ENCODE assay signal across 13 mouse cellular contexts in genomic region chr5:92218915-92219793, GRCm38 (mm10). TPM values are rescaled to one million over a fixed set of nuclear protein-coding genes. Genes with fewer than 3 reads are reported as not detected.
A peak's percentile ranks its signal among the peaks of the same experiment; 100 is the strongest.
DNase-seq lines count a peak whose midpoint lies in the region; ATAC-seq and TF ChIP-seq lines count a peak whose summit lies in the region.
"Had no signal": no experiment of that assay in that cellular context is flagged by ENCODE, and none has a peak within 500 bp of the region (broad histone marks: within the 10 kb centered on the region; RNA-seq: fewer than 3 reads in every experiment).

No protein-coding gene starts in this region.

- H3K4me1 ChIP-seq in CH12.LX (ENCODE audit: control insufficient read depth in 1 of 2, insufficient read depth in 2 of 2), result peaks cover 8 to 17% of the 10 kb centered on the region in 2 experiments; a peak in 3 of 4 replicates
- peaks cover 3% of the 10 kb centered on the region; the same call in 1 of the 2 replicates for H3K4me1 ChIP-seq in forebrain, embryonic 14.5 days (ENCODE audit: control insufficient read depth, insufficient read depth, low read length)
- peaks cover 6% of the 10 kb centered on the region; the same call in 1 of the 2 replicates for H3K4me1 ChIP-seq in midbrain, embryonic 11.5 days (ENCODE audit: control insufficient read depth, insufficient read depth, low read length)
- H3K4me1 ChIP-seq: limb, embryonic 15.5 days had no signal

- 36% methylated on average over 17 of the region's 17 CpGs for WGBS in forebrain, embryonic 14.5 days
- WGBS in midbrain, embryonic 11.5 days, result 34% methylated on average over 17 of the region's 17 CpGs

- H3K9ac ChIP-seq in CH12.LX (ENCODE audit: insufficient read depth, low read depth), result no peak overlapping the region
- no peak overlapping the region for H3K9ac ChIP-seq in forebrain, embryonic 14.5 days (ENCODE audit: low read length)
- H3K9ac ChIP-seq in midbrain, embryonic 11.5 days (ENCODE audit: low read length), result no peak overlapping the region; the same call in 1 of the 2 replicates
- H3K9ac ChIP-seq: heart, embryonic 13.5 days; limb, embryonic 15.5 days had no signal

- peak overlapping the region; percentile 23; the same call in 1 of the 2 replicates for H3K4me2 ChIP-seq in CH12.LX (ENCODE audit: insufficient read depth, low read depth, poor library complexity, severe bottlenecking)
- H3K4me2 ChIP-seq in forebrain, embryonic 14.5 days (ENCODE audit: low read length), result peak overlapping the region; percentile 14; the same call in 1 of the 2 replicates
- peak overlapping the region; percentile 12; the same call in 1 of the 2 replicates for H3K4me2 ChIP-seq in midbrain, embryonic 11.5 days
- H3K4me2 ChIP-seq: heart, embryonic 13.5 days; limb, embryonic 15.5 days had no signal

- in situ Hi-C loops in CH12.LX (cut with MboI; ENCODE audit: low pct_ligation_motif_present, low pct_unique_long_range_greater_than_20kb, low sequenced_read_pairs), result no loop called here

- TF ChIP-seq RAD21 in CH12.LX (IDR thresholded peaks at IDR 0.05; ENCODE audit: low read depth, low read length), result no peak

- H3K4me3 ChIP-seq in CH12.LX (replicated peaks in 1 of 3; ENCODE audit: low read depth in 2 of 3, low read length in 2 of 3, poor library complexity in 1 of 3), result no peak overlapping the region
- no peak overlapping the region for H3K4me3 ChIP-seq in forebrain, embryonic 14.5 days (ENCODE audit: low read depth, low read length)
- H3K4me3 ChIP-seq in midbrain, embryonic 11.5 days (ENCODE audit: low read depth, low read length), result no peak overlapping the region
- H3K4me3 ChIP-seq: heart, embryonic 13.5 days; limb, embryonic 15.5 days had no signal

- TF ChIP-seq EP300 in CH12.LX (IDR thresholded peaks at IDR 0.05; ENCODE audit: low read length), result no peak

- dilution Hi-C loops in CH12.LX (cut with MboI; ENCODE audit: extremely low pct_ligation_motif_present, extremely low pct_unique_long_range_greater_than_20kb, low sequenced_read_pairs), result no loop called here

- no peaks in the 10 kb centered on the region for H3K27me3 ChIP-seq in CH12.LX (replicated peaks)
- no peaks in the 10 kb centered on the region for H3K27me3 ChIP-seq in forebrain, embryonic 14.5 days (replicated peaks; ENCODE audit: control insufficient read depth, insufficient read depth, low read length)
- no peaks in the 10 kb centered on the region for H3K27me3 ChIP-seq in midbrain, embryonic 11.5 days (ENCODE audit: control insufficient read depth, insufficient read depth, low read length)
- H3K27me3 ChIP-seq: heart, embryonic 13.5 days; limb, embryonic 15.5 days had no signal

- TF ChIP-seq POLR2A in CH12.LX (IDR thresholded peaks at IDR 0.05; ENCODE audit: low read depth, low read length), result no peak

- no peaks in the 10 kb centered on the region for H3K36me3 ChIP-seq in CH12.LX (replicated peaks in 1 of 2; ENCODE audit: control insufficient read depth in 1 of 2, insufficient read depth in 1 of 2, low read length in 1 of 2)
- no peaks in the 10 kb centered on the region for H3K36me3 ChIP-seq in forebrain, embryonic 14.5 days (ENCODE audit: control insufficient read depth, insufficient read depth, low read length)
- no peaks in the 10 kb centered on the region for H3K36me3 ChIP-seq in midbrain, embryonic 11.5 days (ENCODE audit: control insufficient read depth, insufficient read depth, low read length)
- H3K36me3 ChIP-seq: heart, embryonic 13.5 days; limb, embryonic 15.5 days had no signal

- H3K79me2 ChIP-seq in CH12.LX (replicated peaks; ENCODE audit: control insufficient read depth, extremely low read depth, insufficient read depth, poor library complexity, severe bottlenecking), result no peaks in the 10 kb centered on the region

- H3K9me3 ChIP-seq in CH12.LX (replicated peaks; ENCODE audit: low read length), result no peaks in the 10 kb centered on the region
- H3K9me3 ChIP-seq in forebrain, embryonic 14.5 days (replicated peaks; ENCODE audit: control insufficient read depth, low read length), result no peaks in the 10 kb centered on the region
- no peaks in the 10 kb centered on the region for H3K9me3 ChIP-seq in midbrain, embryonic 11.5 days (ENCODE audit: control insufficient read depth, low read length)
- H3K9me3 ChIP-seq: heart, embryonic 13.5 days; limb, embryonic 15.5 days had no signal

- TF ChIP-seq CTCF in CH12.LX (conservative IDR thresholded peaks at IDR 0.05 in 1 of 2, IDR thresholded peaks at IDR 0.05 in 1 of 2; ENCODE audit: low read depth in 2 of 2, low read length in 2 of 2), result no peak

- DNase-seq in 3T3-L1 (ENCODE audit: low read depth, low spot score) (peak; percentile 59), CH12.LX (ENCODE audit: extremely low read depth) (no peak)
- DNase-seq in forebrain, embryonic 14.5 days (ENCODE audit: low spot score), result peak; percentile 39
- DNase-seq in midbrain, embryonic 11.5 days (ENCODE audit: low spot score, missing footprints), result no peak
- DNase-seq in gastrocnemius, postnatal 14 days, result no peak
- no peak for DNase-seq in urinary bladder, postnatal 25 days (ENCODE audit: low spot score)
- DNase-seq in thymus, postnatal 4 days, result no peak
- DNase-seq: layer of hippocampus, adult 9-11 months had no signal

- peak; percentile 78 for ATAC-seq in forebrain, embryonic 14.5 days
- peak; percentile 94 for ATAC-seq in midbrain, embryonic 11.5 days (ENCODE audit: low FRiP score)
- ATAC-seq: intestine, embryonic 16.5 days had no signal

- no peak overlapping the region for H3K27ac ChIP-seq in CH12.LX (ENCODE audit: insufficient read depth, low read depth)
- no peak overlapping the region for H3K27ac ChIP-seq in forebrain, embryonic 14.5 days (ENCODE audit: low read depth, low read length)
- H3K27ac ChIP-seq in midbrain, embryonic 11.5 days (ENCODE audit: low read depth, low read length), result no peak overlapping the region; the same call in 1 of the 2 replicates
- H3K27ac ChIP-seq: heart, embryonic 13.5 days; limb, embryonic 15.5 days had no signal

- intact Hi-C loops in gastrocnemius, postnatal 14 days (cut with DNase I; ENCODE audit: low total_unique reads), result no loop called here

TF ChIP-seq in CH12.LX, 34 proteins besides CTCF, POLR2A, EP300 and RAD21:
- TF ChIP-seq MXI1 (IDR thresholded peaks at IDR 0.05; ENCODE audit: low read depth, low read length) (no peak), MEF2A (IDR thresholded peaks at IDR 0.05; ENCODE audit: borderline replicate concordance, low read depth, low read length) (no peak), NRF1 (IDR thresholded peaks at IDR 0.05; ENCODE audit: low read depth, low read length) (no peak), BHLHE40 (IDR thresholded peaks at IDR 0.05; ENCODE audit: low read depth, low read length) (no peak), ELF1 (IDR thresholded peaks at IDR 0.05; ENCODE audit: low read depth, low read length) (no peak)

RNA-seq across cellular contexts. Expression of gene U90926, which starts 3.9 kb away (rescaled TPM):
- total RNA-seq in CH12.LX (2012; rRNA removed), result not detected in 2 replicates
- not detected in 2 replicates for total RNA-seq in CH12.LX (2014; rRNA removed)
- 0.49 TPM in 1 of 2 replicates, not detected in the other for polyA plus RNA-seq in CH12.LX (2012; ENCODE audit: insufficient read length, low read depth)
- polyA plus RNA-seq in forebrain, embryonic 14.5 days (2014; fragmentation: Nextera tagmentation; extraction: Ambion mirVana), result not detected in 2 replicates
- not detected in 2 replicates for polyA plus RNA-seq in midbrain, embryonic 11.5 days (2014; fragmentation: Nextera tagmentation; extraction: Ambion mirVana)
- not detected for total RNA-seq in gastrocnemius, postnatal 14 days (2021)
- polyA plus RNA-seq: heart, embryonic 13.5 days; intestine, embryonic 16.5 days; limb, embryonic 15.5 days; lung, postnatal 0 days; stomach, postnatal 0 days had no signal

RNA-seq across cellular contexts. Expression of gene Ppef2, which starts 36.9 kb away (rescaled TPM):
- total RNA-seq in CH12.LX (2012; rRNA removed), result 11.9 and 16.5 TPM in 2 replicates
- 41.4 and 48.8 TPM in 2 replicates for total RNA-seq in CH12.LX (2014; rRNA removed)
- 11.9 and 14.3 TPM in 2 replicates for polyA plus RNA-seq in CH12.LX (2012; ENCODE audit: insufficient read length, low read depth)
- polyA plus RNA-seq in forebrain, embryonic 14.5 days (2014; fragmentation: Nextera tagmentation; extraction: Ambion mirVana), result 0.25 and 0.36 TPM in 2 replicates
- 0.17 TPM in 1 of 2 replicates, not detected in the other for polyA plus RNA-seq in midbrain, embryonic 11.5 days (2014; fragmentation: Nextera tagmentation; extraction: Ambion mirVana)
- total RNA-seq in gastrocnemius, postnatal 14 days (2021), result under 1 TPM in 1 of 2 experiments, not detected in 1; 0.08 TPM
- polyA plus RNA-seq: heart, embryonic 13.5 days had no signal

RNA-seq across cellular contexts. Expression of gene Naaa, which starts 58.8 kb away (rescaled TPM):
- total RNA-seq in CH12.LX (2012; rRNA removed), result 13.7 and 16.2 TPM in 2 replicates
- 13.5 and 15.4 TPM in 2 replicates for total RNA-seq in CH12.LX (2014; rRNA removed)
- 11.5 and 14.5 TPM in 2 replicates for polyA plus RNA-seq in CH12.LX (2012; ENCODE audit: insufficient read length, low read depth)
- polyA plus RNA-seq in forebrain, embryonic 14.5 days (2014; fragmentation: Nextera tagmentation; extraction: Ambion mirVana), result 8.8 and 10.0 TPM in 2 replicates
- 4.6 and 5.4 TPM in 2 replicates for polyA plus RNA-seq in midbrain, embryonic 11.5 days (2014; fragmentation: Nextera tagmentation; extraction: Ambion mirVana)
- total RNA-seq in gastrocnemius, postnatal 14 days (2021), result 1 to 10 TPM; 5.7 to 8.3 TPM

Comparison
In these comparisons a context has a peak if more than half of its experiments do, and no peak if none do; other contexts are left out.
1. DNase-seq: peak in 3T3-L1 (single experiment) and forebrain, embryonic 14.5 days (single experiment); none in CH12.LX (single experiment), midbrain, embryonic 11.5 days (single experiment), gastrocnemius, postnatal 14 days (single experiment), urinary bladder, postnatal 25 days (single experiment) and thymus, postnatal 4 days (single experiment).
2. Peak in every context shown above with its lines, with median percentiles within 50 percentile points of each other: H3K4me2 ChIP-seq.